Mouse (Mus musculus): ENCODE measurements around the gene 2210418O10Rik. TPM values are rescaled to one million over a fixed set of nuclear protein-coding genes. Genes with fewer than 3 reads are reported as not detected.
"Not testable (repeated sequence)": the region's sequence is repeated elsewhere in the genome, so short reads cannot be mapped to it uniquely, and the experiment has no call there.

The 2210418O10Rik gene
- 8.0 and 13.8 TPM in 2 replicates for polyA plus RNA-seq (2015; fragmentation: Nextera tagmentation; extraction: Ambion mirVana)

- WGBS = no CpG with 5 or more reads among the region's 2 CpGs
- not testable (repeated sequence) for H3K4me1 ChIP-seq (replicated peaks; ENCODE audit: control insufficient read depth, insufficient read depth); ATAC-seq (ENCODE audit: low FRiP score, low TSS enrichment)
Observed at GRCm38 (mm10) chr2:176226269-176226668, at the start of gene 2210418O10Rik. 2210418O10Rik (plus strand) TSS chr2:176226569.

GRCm38 (mm10) chr2:176248519-176248918, 22.1 kb downstream of the 2210418O10Rik start:
- no CpG with 5 or more reads among the region's 1 CpGs for WGBS
- not testable (repeated sequence) for H3K27ac ChIP-seq (replicated peaks); H3K9me3 ChIP-seq (ENCODE audit: control insufficient read depth, low read length); H3K4me2 ChIP-seq (replicated peaks; ENCODE audit: low read depth); H3K9ac ChIP-seq (ENCODE audit: low read length); H3K27me3 ChIP-seq (ENCODE audit: control insufficient read depth, insufficient read depth, low read length); H3K4me1 ChIP-seq (replicated peaks; ENCODE audit: control insufficient read depth, insufficient read depth); DNase-seq (ENCODE audit: low spot score); ATAC-seq (ENCODE audit: low FRiP score, low TSS enrichment); H3K36me3 ChIP-seq (ENCODE audit: control insufficient read depth, insufficient read depth, low read length); H3K4me3 ChIP-seq (ENCODE audit: low read depth, low read length)

More at GRCm38 (mm10) chr2:176226269-176226668, at the start of gene 2210418O10Rik:
- not testable (repeated sequence) for H3K4me2 ChIP-seq (replicated peaks; ENCODE audit: low read depth); DNase-seq (ENCODE audit: low spot score); H3K27ac ChIP-seq (replicated peaks); H3K27me3 ChIP-seq (ENCODE audit: control insufficient read depth, insufficient read depth, low read length); H3K36me3 ChIP-seq (ENCODE audit: control insufficient read depth, insufficient read depth, low read length); H3K9ac ChIP-seq (ENCODE audit: low read length); H3K4me3 ChIP-seq (ENCODE audit: low read depth, low read length); H3K9me3 ChIP-seq (ENCODE audit: control insufficient read depth, low read length)

Other genes starting within 250 kb of the 2210418O10Rik start
- 0.48 and 0.55 TPM in 2 replicates for gene Gm2004, start 76.7 kb upstream of the 2210418O10Rik start, polyA plus RNA-seq (2015; fragmentation: Nextera tagmentation; extraction: Ambion mirVana)
- gene Gm11009, start 92.9 kb downstream of the 2210418O10Rik start, polyA plus RNA-seq (2015; fragmentation: Nextera tagmentation; extraction: Ambion mirVana) = not detected in 2 replicates
- 10.2 and 12.6 TPM in 2 replicates for gene Gm14435, start 197.0 kb downstream of the 2210418O10Rik start, polyA plus RNA-seq (2015; fragmentation: Nextera tagmentation; extraction: Ambion mirVana)